Comparison of ENCODE assay signal across 9 mouse cellular contexts in the genomic region with DNA sequence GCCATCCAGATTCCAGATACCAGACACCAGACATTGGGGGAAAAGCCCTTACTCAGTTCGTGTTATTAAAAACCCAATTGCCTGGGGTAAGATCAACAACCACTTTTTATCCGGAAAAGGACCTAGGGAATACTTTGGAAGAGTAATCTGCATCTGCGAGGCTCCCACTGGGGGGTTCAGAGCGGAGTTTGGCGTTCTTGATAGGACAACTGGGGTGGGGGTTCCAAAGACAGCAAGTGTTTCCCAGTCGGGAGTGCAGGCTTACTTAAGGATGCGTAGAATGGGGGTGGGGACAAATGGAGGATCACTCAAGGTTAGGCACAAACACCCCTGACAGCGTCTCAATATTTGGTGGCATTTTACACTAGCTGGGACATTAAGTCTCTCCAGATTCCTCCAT. TPM values are rescaled to one million over a fixed set of nuclear protein-coding genes. Genes with fewer than 3 reads are reported as not detected.
A peak's percentile ranks its signal among the peaks of the same experiment; 100 is the strongest.
DNase-seq lines count a peak whose midpoint lies in the region; ATAC-seq and TF ChIP-seq lines count a peak whose summit lies in the region.
"Had no signal": no experiment of that assay in that cellular context is flagged by ENCODE, and none has a peak within 500 bp of the region (broad histone marks: within the 10 kb centered on the region; RNA-seq: fewer than 3 reads in every experiment).

No protein-coding gene starts in this region.

- no peak overlapping the region for H3K27ac ChIP-seq in kidney, embryonic 15.5 days
- peak overlapping the region; percentile 23; the same call in 1 of the 2 replicates for H3K27ac ChIP-seq in cortical plate, adult 2 months (ENCODE audit: insufficient read depth, low read length)
- no peak overlapping the region; the same call in 1 of the 2 replicates for H3K27ac ChIP-seq in hindbrain, embryonic 16.5 days (ENCODE audit: low read depth, low read length)
- no peak overlapping the region for H3K27ac ChIP-seq in midbrain, embryonic 16.5 days (ENCODE audit: low read length)

- no peaks in the 10 kb centered on the region for H3K9me3 ChIP-seq in kidney, embryonic 15.5 days (replicated peaks)
- no peaks in the 10 kb centered on the region for H3K9me3 ChIP-seq in hindbrain, embryonic 16.5 days (ENCODE audit: control insufficient read depth, low read length)
- H3K9me3 ChIP-seq in midbrain, embryonic 16.5 days (replicated peaks; ENCODE audit: control insufficient read depth, low read length, poor library complexity, severe bottlenecking) = no peaks in the 10 kb centered on the region

- TF ChIP-seq CTCF in cortical plate, adult 2 months (IDR thresholded peaks at IDR 0.05; ENCODE audit: extremely low read depth, insufficient read depth, low read length) = no peak

- 0 out of 2 replicates have a peak, but pooled peaks cover 4% of the 10 kb centered on the region for H3K36me3 ChIP-seq in kidney, embryonic 15.5 days
- peaks cover 4% of the 10 kb centered on the region; the same call in 1 of the 2 replicates for H3K36me3 ChIP-seq in hindbrain, embryonic 16.5 days (ENCODE audit: control insufficient read depth, insufficient read depth, low read length)
- H3K36me3 ChIP-seq in midbrain, embryonic 16.5 days (ENCODE audit: control insufficient read depth, insufficient read depth, low read length) = peaks cover 2% of the 10 kb centered on the region

- H3K4me2 ChIP-seq in kidney, embryonic 15.5 days = peak overlapping the region; percentile 97
- H3K4me2 ChIP-seq in hindbrain, embryonic 16.5 days (ENCODE audit: low read length) = peak overlapping the region; percentile 98
- H3K4me2 ChIP-seq in midbrain, embryonic 16.5 days (ENCODE audit: low read length) = peak overlapping the region; percentile 98

- no peak for DNase-seq in kidney, adult 11 months
- no peak for DNase-seq in embryo, embryonic 10 days (ENCODE audit: low spot score)
- no peak for DNase-seq in ovary, postnatal 14 days (ENCODE audit: low spot score)
- no peak for DNase-seq in left cerebral cortex, adult 11 months (ENCODE audit: low spot score)

- ATAC-seq in kidney, embryonic 15.5 days (replicated peaks; ENCODE audit: low FRiP score) = no peak
- ATAC-seq in hindbrain, embryonic 16.5 days = no peak
- no peak for ATAC-seq in midbrain, embryonic 16.5 days
- ATAC-seq: Patski had no signal

- peaks cover 13% of the 10 kb centered on the region; the same call in 1 of the 2 replicates for H3K27me3 ChIP-seq in kidney, embryonic 15.5 days
- no peaks in the 10 kb centered on the region for H3K27me3 ChIP-seq in hindbrain, embryonic 16.5 days (replicated peaks; ENCODE audit: control insufficient read depth, insufficient read depth, low read length)
- no peaks in the 10 kb centered on the region for H3K27me3 ChIP-seq in midbrain, embryonic 16.5 days (ENCODE audit: control insufficient read depth, insufficient read depth, low read depth, low read length)
- H3K27me3 ChIP-seq: Patski had no signal

- TF ChIP-seq POLR2A in cortical plate, adult 2 months (IDR thresholded peaks at IDR 0.05; ENCODE audit: extremely low read depth, insufficient read depth, low read length) = no peak

- WGBS in kidney, embryonic 15.5 days = 19% methylated on average over 8 of the region's 8 CpGs
- 9% methylated on average over 8 of the region's 8 CpGs for WGBS in hindbrain, embryonic 16.5 days
- WGBS in midbrain, embryonic 16.5 days = 14% methylated on average over 8 of the region's 8 CpGs

- peak overlapping the region; percentile 85 for H3K4me3 ChIP-seq in kidney, embryonic 15.5 days (replicated peaks)
- peak overlapping the region; percentile 93 for H3K4me3 ChIP-seq in cortical plate, adult 2 months (ENCODE audit: insufficient read depth, low read length)
- peak overlapping the region; percentile 62 for H3K4me3 ChIP-seq in hindbrain, embryonic 16.5 days (ENCODE audit: low read length)
- peak overlapping the region; percentile 67 for H3K4me3 ChIP-seq in midbrain, embryonic 16.5 days (ENCODE audit: low read depth, low read length)

- H3K4me1 ChIP-seq in kidney, embryonic 15.5 days = peaks cover 22% of the 10 kb centered on the region
- peaks cover 2% of the 10 kb centered on the region; the same call in 1 of the 2 replicates for H3K4me1 ChIP-seq in cortical plate, adult 2 months (ENCODE audit: control insufficient read depth, insufficient read depth, low read length)
- peaks cover 7% of the 10 kb centered on the region for H3K4me1 ChIP-seq in hindbrain, embryonic 16.5 days (ENCODE audit: control insufficient read depth, insufficient read depth, low read depth, low read length)
- peaks cover 4% of the 10 kb centered on the region; the same call in 1 of the 2 replicates for H3K4me1 ChIP-seq in midbrain, embryonic 16.5 days (ENCODE audit: control insufficient read depth, insufficient read depth, low read length)

- H3K9ac ChIP-seq in kidney, embryonic 15.5 days = no peak overlapping the region
- peak overlapping the region; percentile 36; the same call in 1 of the 2 replicates for H3K9ac ChIP-seq in hindbrain, embryonic 16.5 days (ENCODE audit: low read depth, low read length)
- H3K9ac ChIP-seq in midbrain, embryonic 16.5 days (ENCODE audit: low read depth, low read length) = peak overlapping the region; percentile 23; the same call in 1 of the 2 replicates

RNA-seq across cellular contexts. Expression of a gene that starts 1.5 kb away (rescaled TPM):
- 12.4 and 12.9 TPM in 2 replicates for polyA plus RNA-seq in kidney, embryonic 15.5 days (2015; fragmentation: Nextera tagmentation; extraction: Ambion mirVana)
- polyA plus RNA-seq in cortical plate, adult 2 months (2012; rRNA removed) = 163 and 164 TPM in 2 replicates
- 49.1 and 61.3 TPM in 2 replicates for polyA plus RNA-seq in hindbrain, embryonic 16.5 days (2015; fragmentation: Nextera tagmentation; extraction: Ambion mirVana)
- 27.6 and 41.3 TPM in 2 replicates for polyA plus RNA-seq in midbrain, embryonic 16.5 days (2015; fragmentation: Nextera tagmentation; extraction: Ambion mirVana)

RNA-seq across cellular contexts. Expression of a gene that starts 42.7 kb away (rescaled TPM):
- 12.1 and 13.8 TPM in 2 replicates for polyA plus RNA-seq in kidney, embryonic 15.5 days (2015; fragmentation: Nextera tagmentation; extraction: Ambion mirVana)
- 46.6 and 48.5 TPM in 2 replicates for polyA plus RNA-seq in cortical plate, adult 2 months (2012; rRNA removed)
- 24.3 and 28.6 TPM in 2 replicates for polyA plus RNA-seq in hindbrain, embryonic 16.5 days (2015; fragmentation: Nextera tagmentation; extraction: Ambion mirVana)
- 20.2 and 21.1 TPM in 2 replicates for polyA plus RNA-seq in midbrain, embryonic 16.5 days (2015; fragmentation: Nextera tagmentation; extraction: Ambion mirVana)
